Mouse (Mus musculus) neural tube, embryonic 13.5 days (tissue): ENCODE data around the gene Cables2. TPM values are rescaled to one million over a fixed set of nuclear protein-coding genes. Genes with fewer than 3 reads are reported as not detected.

Source experiments
- ATAC-seq: fragments of 200-750 bp; cut with Nextera tagmentation; 2 replicates; pipeline ENCODE4 v1.8.0; 2017; ENCODE audit warnings: low read depth, mild to moderate bottlenecking, moderate TSS enrichment, moderate library complexity
- H3K27ac ChIP-seq: fragments of 300-500 bp; sonication (generic); replicated peaks from 2 replicates; pipeline ENCODE4 v1.5.1; 2015; ENCODE audit warnings: moderate library complexity, mild to moderate bottlenecking, inconsistent platforms
- H3K27me3 ChIP-seq: fragments of 300-500 bp; sonication (generic); 2 replicates; pipeline ENCODE4 v1.6.1; 2015; ENCODE audit warnings: mild to moderate bottlenecking, inconsistent platforms
- H3K36me3 ChIP-seq: fragments of 300-500 bp; sonication (generic); 2 replicates; pipeline ENCODE4 v1.6.1; 2015; ENCODE audit warnings: mild to moderate bottlenecking, inconsistent platforms
- H3K4me1 ChIP-seq: fragments of 300-500 bp; sonication (generic); replicated peaks from 2 replicates; pipeline ENCODE4 v1.6.1; 2015; ENCODE audit warnings: inconsistent platforms
- H3K4me2 ChIP-seq: fragments of 300-500 bp; sonication (generic); 2 replicates; pipeline ENCODE4 v1.6.1; 2015; ENCODE audit warnings: inconsistent platforms, mild to moderate bottlenecking, moderate library complexity
- H3K4me3 ChIP-seq: fragments of 300-500 bp; sonication (generic); 2 replicates; pipeline ENCODE4 v1.5.1; 2015; ENCODE audit warnings: mild to moderate bottlenecking, inconsistent platforms
- H3K9ac ChIP-seq: fragments of 300-500 bp; sonication (generic); 2 replicates; pipeline ENCODE4 v1.6.1; 2015; ENCODE audit warnings: moderate library complexity, mild to moderate bottlenecking, inconsistent platforms
- H3K9me3 ChIP-seq: fragments of 300-500 bp; sonication (generic); 2 replicates; pipeline ENCODE4 v1.6.1; 2016; ENCODE audit warnings: inconsistent platforms
- WGBS: fragments of 180-500 bp; shearing (Covaris S2); methylation state at CpG from one replicate; pipeline ENCODE4 v1.1.7; 2015; 5-methylcytosine and 5-hydroxymethylcytosine counted together
- polyA plus RNA-seq: library from polyadenylated mRNA; unstranded; fragments of >200 nt; fragmentation: Nextera tagmentation; extraction: Ambion mirVana; gene quantifications from 2 replicates; pipeline ENCODE4 v1.2.1, GENCODE M21; 2015

The Cables2 gene
- polyA plus RNA-seq, 1 experiment from 2014 or later: 23.9 TPM

- Histone ChIP-seq H3K9ac (no peak overlapping the region), H3K4me1 (no peaks in the 10 kb centered on the region), H3K36me3 (no peaks in the 10 kb centered on the region), H3K27ac (no peak overlapping the region), H3K4me2 (no peak overlapping the region), H3K9me3 (no peaks in the 10 kb centered on the region), H3K4me3 (no peak overlapping the region), H3K27me3 (no peaks in the 10 kb centered on the region)
- ATAC-seq: no peak
- WGBS: 76% methylated on average over 4 of the region's 4 CpGs
Measured at GRCm38 (mm10) chr2:180302201-180302600, 28.9 kb upstream of the Cables2 start.

GRCm38 (mm10) chr2:180300771-180301170 is 27.5 kb upstream of the Cables2 start:
- ATAC-seq: no peak
- Histone ChIP-seq H3K9ac (no peak overlapping the region), H3K27ac (no peak overlapping the region), H3K27me3 (no peaks in the 10 kb centered on the region), H3K36me3 (no peaks in the 10 kb centered on the region), H3K9me3 (no peaks in the 10 kb centered on the region), H3K4me2 (no peak overlapping the region), H3K4me1 (no peaks in the 10 kb centered on the region), H3K4me3 (no peak overlapping the region)
- 63% methylated on average over 5 of the region's 5 CpGs for WGBS

- no peaks in the 10 kb centered on the region for H3K4me1 ChIP-seq
- H3K9me3 ChIP-seq: no peaks in the 10 kb centered on the region
- no peak overlapping the region for H3K9ac ChIP-seq
- ATAC-seq: no peak
- H3K27me3 ChIP-seq: no peaks in the 10 kb centered on the region
- no peaks in the 10 kb centered on the region for H3K36me3 ChIP-seq
- 88% methylated on average over 2 of the region's 2 CpGs for whole genome bisulfite sequencing
- no peak overlapping the region for H3K4me2 ChIP-seq
- no peak overlapping the region for H3K4me3 ChIP-seq
- no peak overlapping the region for H3K27ac ChIP-seq
Measured at GRCm38 (mm10) chr2:180300252-180300651, 27.0 kb upstream of the Cables2 start.

DNA sequence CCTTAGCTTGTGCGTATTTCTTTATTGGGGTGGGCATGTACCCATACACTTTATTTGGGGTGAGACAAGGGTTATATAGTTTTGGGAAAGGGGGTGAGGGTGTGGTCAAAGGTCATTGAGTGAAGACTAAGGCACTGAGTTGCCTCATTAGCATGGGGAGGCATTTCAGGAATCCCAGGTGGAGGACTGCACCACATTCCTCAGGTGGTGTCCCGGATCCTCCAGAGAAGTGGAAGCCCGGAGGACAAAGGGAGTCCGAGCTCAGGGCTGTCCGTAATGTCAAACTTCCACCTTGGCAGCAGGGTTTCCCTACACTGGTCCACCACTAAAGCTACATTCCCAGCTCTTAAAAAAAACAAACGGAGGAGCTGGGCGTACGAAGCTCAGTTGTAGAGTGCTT is 19.6 kb upstream of the Cables2 start:
- H3K4me1 ChIP-seq: no peaks in the 10 kb centered on the region
- H3K27ac ChIP-seq: no peak overlapping the region
- no peak overlapping the region for H3K4me3 ChIP-seq
- no peak overlapping the region for H3K9ac ChIP-seq
- 77% methylated on average over 8 of the region's 8 CpGs for WGBS
- H3K9me3 ChIP-seq: no peaks in the 10 kb centered on the region
- no peaks in the 10 kb centered on the region for H3K36me3 ChIP-seq
- H3K27me3 ChIP-seq: no peaks in the 10 kb centered on the region
- no peak overlapping the region for H3K4me2 ChIP-seq
- no peak for ATAC-seq

DNA sequence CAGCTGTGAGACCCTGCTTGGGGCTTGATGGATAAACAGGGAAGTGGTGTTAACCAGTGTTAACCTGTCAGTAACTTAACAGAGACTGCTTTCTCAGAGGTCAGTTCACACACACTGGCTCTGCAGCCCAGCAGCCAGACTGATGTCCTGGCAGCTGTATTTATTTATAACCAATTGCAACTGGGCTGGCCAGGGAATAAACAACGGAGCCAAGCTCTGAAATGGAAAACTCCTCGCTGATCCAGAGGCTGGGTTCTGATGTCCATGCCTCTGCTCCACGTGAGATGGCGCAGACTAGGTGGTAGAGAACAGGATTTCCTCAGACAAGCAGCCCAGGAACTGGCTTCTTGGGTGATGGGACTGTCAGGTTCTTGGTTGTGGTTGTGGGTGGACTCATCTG is 18.7 kb upstream of the Cables2 start:
- no peak for ATAC-seq
- Histone ChIP-seq H3K4me1 (no peaks in the 10 kb centered on the region), H3K4me2 (no peak overlapping the region), H3K9me3 (no peaks in the 10 kb centered on the region), H3K36me3 (no peaks in the 10 kb centered on the region), H3K4me3 (no peak overlapping the region), H3K9ac (no peak overlapping the region), H3K27ac (no peak overlapping the region), H3K27me3 (no peaks in the 10 kb centered on the region)
- WGBS: 79% methylated on average over 4 of the region's 4 CpGs

DNA sequence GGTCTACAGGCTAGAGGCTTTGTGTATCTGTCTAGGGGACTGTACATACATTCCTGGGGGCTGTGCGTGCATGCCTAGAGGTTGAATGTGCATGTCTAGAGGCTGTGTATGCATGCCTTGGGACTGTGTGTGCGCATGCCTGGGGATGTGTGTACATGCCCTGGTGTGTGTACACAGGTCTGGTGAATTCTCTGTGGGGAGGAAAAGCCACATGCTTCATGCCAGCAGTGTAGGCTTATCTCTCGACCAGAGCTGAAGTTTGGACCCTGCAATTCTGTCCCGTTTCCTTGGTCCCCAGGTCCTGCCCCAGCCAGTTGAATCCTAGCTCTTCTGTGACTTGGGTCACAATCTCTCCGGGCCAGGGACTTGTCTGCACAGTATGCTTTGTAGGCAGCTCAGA is 18.3 kb upstream of the Cables2 start:
- WGBS: 88% methylated on average over 5 of the region's 5 CpGs
- Histone ChIP-seq H3K36me3 (no peaks in the 10 kb centered on the region), H3K9ac (no peak overlapping the region)

GRCm38 (mm10) chr2:180290503-180290902 is 17.2 kb upstream of the Cables2 start:
- no peaks in the 10 kb centered on the region for H3K4me1 ChIP-seq
- no peaks in the 10 kb centered on the region for H3K27me3 ChIP-seq
- ATAC-seq: no peak
- H3K36me3 ChIP-seq: no peaks in the 10 kb centered on the region
- H3K9me3 ChIP-seq: no peaks in the 10 kb centered on the region
- H3K27ac ChIP-seq: no peak overlapping the region
- H3K4me2 ChIP-seq: no peak overlapping the region
- no peak overlapping the region for H3K9ac ChIP-seq
- WGBS: 73% methylated on average over 6 of the region's 6 CpGs
- H3K4me3 ChIP-seq: no peak overlapping the region

More for the DNA sequence above, 18.3 kb upstream of the Cables2 start:
- Histone ChIP-seq H3K4me3 (no peak overlapping the region), H3K4me2 (no peak overlapping the region), H3K4me1 (no peaks in the 10 kb centered on the region), H3K27ac (no peak overlapping the region), H3K9me3 (no peaks in the 10 kb centered on the region), H3K27me3 (no peaks in the 10 kb centered on the region)
- no peak for ATAC-seq

DNA sequence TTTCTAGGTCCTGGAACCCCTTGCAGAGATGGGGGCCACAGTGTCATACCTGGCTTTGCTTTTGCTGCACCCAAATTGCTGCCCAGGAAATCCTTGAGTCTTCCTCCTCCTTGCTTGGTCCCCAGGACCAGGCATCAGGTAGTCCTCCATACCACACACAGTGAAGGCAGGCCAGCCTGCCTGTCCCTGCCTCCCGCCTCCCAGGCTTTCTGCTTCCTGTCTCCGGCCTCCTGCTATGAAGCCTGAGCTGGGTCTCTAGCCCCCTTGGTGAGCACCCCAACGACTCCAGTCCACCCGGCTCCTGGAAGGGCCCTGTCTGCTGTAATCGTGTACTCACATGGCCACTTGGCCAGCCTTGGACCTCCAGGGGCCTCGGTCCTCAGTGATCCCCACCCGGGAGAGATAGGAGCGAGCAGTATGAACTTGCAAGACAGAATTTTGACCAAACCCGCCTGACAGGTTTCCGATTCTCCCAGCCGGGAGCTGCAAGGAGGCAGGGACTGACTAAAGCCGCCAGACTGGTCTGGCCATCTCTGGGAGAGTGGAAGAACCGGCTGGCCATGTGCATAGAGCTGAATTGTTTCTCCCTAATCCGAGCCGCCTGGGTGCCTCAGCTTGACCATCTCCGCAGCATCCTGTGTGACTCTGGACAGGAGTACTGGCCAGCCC is 16.3 kb upstream of the Cables2 start, which contains the start of gene Rbbp8nl:
TSS of gene Rbbp8nl (minus strand) at position 440 of the 669 bp plus-strand sequence.
- H3K27ac ChIP-seq: no peak within 1 kb of the TSS
- no peaks in the 10 kb centered on the region for H3K9me3 ChIP-seq
- WGBS: 55% methylated on average over 16 of the region's 16 CpGs
- H3K9ac ChIP-seq: no peak within 1 kb of the TSS
- ATAC-seq: no peak
- H3K4me2 ChIP-seq: no peak within 1 kb of the TSS
- H3K27me3 ChIP-seq: no peaks in the 10 kb centered on the region
- no peaks in the 10 kb centered on the region for H3K4me1 ChIP-seq
- H3K36me3 ChIP-seq: no peaks in the 10 kb centered on the region
- no peak within 1 kb of the TSS for H3K4me3 ChIP-seq

GRCm38 (mm10) chr2:180288966-180289365 is 15.7 kb upstream of the Cables2 start:
- no peaks in the 10 kb centered on the region for H3K4me1 ChIP-seq
- H3K9me3 ChIP-seq: no peaks in the 10 kb centered on the region
- no peak overlapping the region for H3K4me3 ChIP-seq
- WGBS: 50% methylated on average over 11 of the region's 11 CpGs
- H3K9ac ChIP-seq: no peak overlapping the region
- H3K36me3 ChIP-seq: no peaks in the 10 kb centered on the region
- no peaks in the 10 kb centered on the region for H3K27me3 ChIP-seq
- H3K4me2 ChIP-seq: no peak overlapping the region
- H3K27ac ChIP-seq: no peak overlapping the region
- ATAC-seq: no peak

GRCm38 (mm10) chr2:180279321-180279720 is 6.0 kb upstream of the Cables2 start:
- Histone ChIP-seq H3K27ac (no peak overlapping the region), H3K36me3 (no peaks in the 10 kb centered on the region), H3K9me3 (no peaks in the 10 kb centered on the region), H3K4me2 (no peak overlapping the region), H3K9ac (no peak overlapping the region), H3K4me1 (0 out of 2 replicates have a peak, but pooled peaks cover 3% of the 10 kb centered on the region), H3K4me3 (no peak overlapping the region), H3K27me3 (peaks cover 12% of the 10 kb centered on the region)
- no peak for ATAC-seq
- 81% methylated on average over 8 of the region's 8 CpGs for WGBS

- Histone ChIP-seq H3K4me3 (no peak overlapping the region), H3K27me3 (peaks cover 15% of the 10 kb centered on the region), H3K9me3 (no peaks in the 10 kb centered on the region), H3K36me3 (no peaks in the 10 kb centered on the region), H3K9ac (no peak overlapping the region), H3K4me1 (peaks cover 10% of the 10 kb centered on the region), H3K4me2 (no peak overlapping the region), H3K27ac (no peak overlapping the region)
- 67% methylated on average over 8 of the region's 8 CpGs for WGBS
- no peak for ATAC-seq
Measured at GRCm38 (mm10) chr2:180277773-180278320, 4.6 kb upstream of the Cables2 start.

GRCm38 (mm10) chr2:180276851-180277259 is 3.6 kb upstream of the Cables2 start:
- no peak for ATAC-seq
- H3K9me3 ChIP-seq: no peaks in the 10 kb centered on the region
- no peak overlapping the region for H3K4me3 ChIP-seq
- H3K4me1 ChIP-seq: peaks cover 19% of the 10 kb centered on the region
- peaks cover 15% of the 10 kb centered on the region for H3K27me3 ChIP-seq
- no peaks in the 10 kb centered on the region for H3K36me3 ChIP-seq
- WGBS: 74% methylated on average over 8 of the region's 8 CpGs
- H3K4me2 ChIP-seq: no peak overlapping the region
- no peak overlapping the region for H3K9ac ChIP-seq
- H3K27ac ChIP-seq: no peak overlapping the region

DNA sequence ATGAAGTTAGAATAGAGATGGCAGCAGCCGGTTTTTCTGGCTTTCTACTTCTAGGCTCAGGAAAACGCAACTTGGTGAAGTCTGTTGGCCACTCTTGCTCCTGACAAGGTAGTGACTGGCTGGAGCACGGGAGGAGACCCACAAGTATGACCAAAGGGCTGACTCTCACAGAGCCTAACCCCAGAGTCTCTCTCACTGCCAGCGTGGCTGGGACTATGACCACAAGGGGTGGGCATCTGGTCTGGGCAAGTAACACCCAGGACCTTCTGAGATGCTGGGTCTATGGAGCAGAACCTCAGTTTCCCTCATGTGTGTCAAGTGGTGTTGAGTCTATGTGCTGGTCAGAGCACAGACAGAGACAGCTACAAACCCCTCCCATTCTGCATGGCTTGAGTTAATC is 3.1 kb upstream of the Cables2 start:
- peaks cover 24% of the 10 kb centered on the region for H3K4me1 ChIP-seq
- 64% methylated on average over 4 of the region's 4 CpGs for WGBS
- no peak overlapping the region for H3K27ac ChIP-seq
- no peak for ATAC-seq
- H3K27me3 ChIP-seq: peaks cover 15% of the 10 kb centered on the region
- H3K36me3 ChIP-seq: no peaks in the 10 kb centered on the region
- H3K9ac ChIP-seq: no peak overlapping the region
- no peaks in the 10 kb centered on the region for H3K9me3 ChIP-seq
- H3K4me2 ChIP-seq: no peak overlapping the region
- no peak overlapping the region for H3K4me3 ChIP-seq
